Mouse (Mus musculus) C2C12 (cell line): ENCODE data around the gene Atp1b1.

Experiments used
- CTCF ChIP-seq: IDR thresholded peaks from one replicate; pipeline ENCODE4 v1.5.1; 2011; ENCODE audit not compliant: control insufficient read depth, insufficient read depth, insufficient read length
- MAX ChIP-seq: IDR thresholded peaks from one replicate; pipeline ENCODE4 v1.6.1; 2011; ENCODE audit warnings: mild to moderate bottlenecking, control low read depth
- USF1 ChIP-seq: IDR thresholded peaks from one replicate; pipeline ENCODE4 v1.6.1; 2011; ENCODE audit warnings: low read depth, mild to moderate bottlenecking, control low read depth, moderate library complexity

- TF ChIP-seq CTCF, result no peak
- no peak for TF ChIP-seq USF1
- TF ChIP-seq MAX, result no peak
Measured at GRCm38 (mm10) chr1:164453739-164454138, 4.4 kb downstream of the Atp1b1 start.
